Mouse (Mus musculus) MEL (cell line): Measurements from ENCODE around the gene Sfn. TPM values are rescaled to one million over a fixed set of nuclear protein-coding genes. Genes with fewer than 3 reads are reported as not detected.

ENCODE experiments used
- DNase-seq: peaks from one replicate; pipeline ENCODE4 v3.0.0; 2011; ENCODE audit warnings: low read depth, low spot score
- H3K27ac ChIP-seq: 2 replicates; pipeline ENCODE4 v1.5.1; 2012; ENCODE audit warnings: low read depth, mild to moderate bottlenecking, control low read depth, low read length, moderate library complexity; ENCODE audit not compliant: control insufficient read depth
- H3K27me3 ChIP-seq, 2 experiments: fragments of 150-350 bp in 1 of 2; sonication (generic) in 1 of 2; 2 replicates each; pipeline ENCODE4 v1.6.1; 2012; ENCODE audit warnings: low read length in 2 of 2, mild to moderate bottlenecking in 2 of 2, improper control_type of control experiment in 1 of 2, moderate library complexity in 1 of 2; ENCODE audit not compliant: insufficient read depth in 2 of 2, control insufficient read depth in 1 of 2
- H3K36me3 ChIP-seq, 2 experiments: 2 replicates each; pipeline ENCODE4 v1.6.1; 2012 to 2014; ENCODE audit warnings: low read length in 2 of 2, improper control_type of control experiment in 1 of 2, inconsistent platforms in 1 of 2, mild to moderate bottlenecking in 1 of 2; ENCODE audit not compliant: insufficient read depth in 2 of 2, control insufficient read depth in 1 of 2
- H3K4me1 ChIP-seq, 2 experiments: fragments of 150-350 bp in 1 of 2; sonication (generic) in 1 of 2; 2 replicates each; pipeline ENCODE4 v1.6.1; 2012; ENCODE audit warnings: low read length in 2 of 2, improper control_type of control experiment in 1 of 2, mild to moderate bottlenecking in 1 of 2; ENCODE audit not compliant: insufficient read depth in 2 of 2, control insufficient read depth in 1 of 2
- H3K4me3 ChIP-seq, 2 experiments: fragments of 150-350 bp in 1 of 2; sonication (generic) in 1 of 2; 2 replicates each; pipeline ENCODE4 v1.5.1; 2012; ENCODE audit warnings: low read depth in 2 of 2, low read length in 2 of 2, mild to moderate bottlenecking in 2 of 2, moderate library complexity in 2 of 2, control low read depth in 1 of 2, improper control_type of control experiment in 1 of 2; ENCODE audit not compliant: control insufficient read depth in 1 of 2, insufficient read depth in 1 of 2
- H3K79me2 ChIP-seq: 2 replicates; pipeline ENCODE4 v1.6.1; 2012; ENCODE audit warnings: mild to moderate bottlenecking, low read length, moderate library complexity; ENCODE audit not compliant: control insufficient read depth, poor library complexity, insufficient read depth
- H3K9ac ChIP-seq: 2 replicates; pipeline ENCODE4 v1.6.1; 2012; ENCODE audit warnings: low read depth, mild to moderate bottlenecking, control low read depth, low read length, moderate library complexity; ENCODE audit not compliant: control insufficient read depth, poor library complexity, severe bottlenecking
- H3K9me3 ChIP-seq: fragments of 150-350 bp; sonication (generic); replicated peaks from 2 replicates; pipeline ENCODE4 v1.6.1; 2012; ENCODE audit warnings: mild to moderate bottlenecking, low read length, improper control_type of control experiment, moderate library complexity; ENCODE audit not compliant: insufficient read depth
- CHD2 ChIP-seq: IDR thresholded peaks from 2 replicates; pipeline ENCODE4 v1.6.1; 2011; ENCODE audit warnings: low read length, improper control_type of control experiment
- E2F4 ChIP-seq: IDR thresholded peaks from 2 replicates; pipeline ENCODE4 v1.6.1; 2011; ENCODE audit warnings: low read depth, low read length, improper control_type of control experiment, borderline replicate concordance
- ELF1 ChIP-seq: IDR thresholded peaks from 2 replicates; pipeline ENCODE4 v1.6.1; 2014; ENCODE audit warnings: low read depth, mild to moderate bottlenecking, inconsistent platforms, low read length, improper control_type of control experiment, moderate library complexity
- EP300 ChIP-seq, 2 experiments: IDR thresholded peaks; 2 replicates each; pipeline ENCODE4 v1.6.1; 2011; ENCODE audit warnings: improper control_type of control experiment in 2 of 2, low read length in 2 of 2, low read depth in 1 of 2, mild to moderate bottlenecking in 1 of 2
- GABPA ChIP-seq: IDR thresholded peaks from 2 replicates; pipeline ENCODE4 v1.6.1; 2012; ENCODE audit warnings: low read depth, mild to moderate bottlenecking, inconsistent platforms, low read length, improper control_type of control experiment, moderate library complexity
- HCFC1 ChIP-seq: IDR thresholded peaks from 2 replicates; pipeline ENCODE4 v1.6.1; 2012; ENCODE audit warnings: low read depth, mild to moderate bottlenecking, inconsistent platforms, low read length, improper control_type of control experiment, moderate library complexity
- MAFK ChIP-seq: IDR thresholded peaks from 2 replicates; pipeline ENCODE4 v1.6.1; 2011; ENCODE audit warnings: low read depth, mild to moderate bottlenecking, low read length, improper control_type of control experiment, borderline replicate concordance
- MEF2A ChIP-seq: IDR thresholded peaks from 2 replicates; pipeline ENCODE4 v1.6.1; 2014; ENCODE audit warnings: low read depth, mild to moderate bottlenecking, inconsistent platforms, low read length, improper control_type of control experiment; ENCODE audit not compliant: poor library complexity, insufficient replicate concordance, severe bottlenecking; ENCODE audit errors: extremely low read depth
- MYB ChIP-seq: IDR thresholded peaks from 2 replicates; pipeline ENCODE4 v1.6.1; 2011; ENCODE audit warnings: mild to moderate bottlenecking, low read depth, low read length, improper control_type of control experiment
- NELFE ChIP-seq: IDR thresholded peaks from 2 replicates; pipeline ENCODE4 v1.6.1; 2011; ENCODE audit warnings: low read depth, low read length, improper control_type of control experiment
- NRF1 ChIP-seq: IDR thresholded peaks from 2 replicates; pipeline ENCODE4 v1.6.1; 2014; ENCODE audit warnings: low read depth, mild to moderate bottlenecking, inconsistent platforms, low read length, improper control_type of control experiment, moderate library complexity; ENCODE audit not compliant: poor library complexity, insufficient read depth, severe bottlenecking
- POLR2A ChIP-seq, 2 experiments: IDR thresholded peaks; 2 replicates each; pipeline ENCODE4 v1.6.1; 2011 to 2012; ENCODE audit warnings: low read length in 2 of 2, mild to moderate bottlenecking in 2 of 2, control low read depth in 1 of 2, improper control_type of control experiment in 1 of 2, low read depth in 1 of 2, moderate library complexity in 1 of 2; ENCODE audit not compliant: control insufficient read depth in 1 of 2, insufficient read depth in 1 of 2, poor library complexity in 1 of 2
- POLR2AphosphoS2 ChIP-seq: IDR thresholded peaks from 2 replicates; pipeline ENCODE4 v1.6.1; 2011; ENCODE audit warnings: low read length, improper control_type of control experiment
- RAD21 ChIP-seq: IDR thresholded peaks from 2 replicates; pipeline ENCODE4 v1.6.1; 2011; ENCODE audit warnings: mild to moderate bottlenecking, low read depth, low read length, improper control_type of control experiment
- SMC3 ChIP-seq: IDR thresholded peaks from 2 replicates; pipeline ENCODE4 v1.6.1; 2011; ENCODE audit warnings: low read depth, low read length, improper control_type of control experiment
- TCF12 ChIP-seq: IDR thresholded peaks from 2 replicates; pipeline ENCODE4 v1.6.1; 2014; ENCODE audit warnings: low read depth, mild to moderate bottlenecking, inconsistent platforms, low read length, improper control_type of control experiment, moderate library complexity
- UBTF ChIP-seq: IDR thresholded peaks from 2 replicates; pipeline ENCODE4 v1.6.1; 2012; ENCODE audit warnings: low read depth, mild to moderate bottlenecking, inconsistent platforms, low read length, improper control_type of control experiment, moderate library complexity, borderline replicate concordance; ENCODE audit not compliant: insufficient read depth
- USF2 ChIP-seq, 2 experiments: IDR thresholded peaks; 2 replicates each; pipeline ENCODE4 v1.6.1; 2011 to 2012; ENCODE audit warnings: improper control_type of control experiment in 2 of 2, low read length in 2 of 2, borderline replicate concordance in 1 of 2, inconsistent platforms in 1 of 2, low read depth in 1 of 2, mild to moderate bottlenecking in 1 of 2; ENCODE audit not compliant: insufficient read depth in 1 of 2
- ZNF384 ChIP-seq: IDR thresholded peaks from 2 replicates; pipeline ENCODE4 v1.6.1; 2012; ENCODE audit warnings: low read depth, mild to moderate bottlenecking, inconsistent platforms, low read length, improper control_type of control experiment
- polyA plus RNA-seq, 2 experiments: library from polyadenylated mRNA; stranded (reverse) in 1 of 2; unstranded in 1 of 2; fragments of >175 nt in 1 of 2; fragments of >200 nt in 1 of 2; gene quantifications; 2 replicates each; pipeline versions ENCODE4 v1.2.1 to v1.2.4; 2012; ENCODE audit warnings: low replicate concordance in 2 of 2, low read depth in 1 of 2; ENCODE audit not compliant: insufficient read length in 2 of 2, insufficient read depth in 1 of 2, missing spikeins in 1 of 2
- total RNA-seq: library from RNA; depleted of rRNA; stranded (reverse); fragments of 300-350 nt; gene quantifications from 2 replicates; pipeline ENCODE4 v1.2.3, GENCODE M21; 2012

Gene Sfn
- total and polyA plus RNA-seq, 3 experiments = 0.12 to 0.19 TPM; not detected in 1

- Histone ChIP-seq H3K4me1 (peaks cover 3 to 11% of the 10 kb centered on the region in 2 experiments; a peak in 3 of 4 replicates), H3K36me3 (peaks cover 0 to 6% of the 10 kb centered on the region in 2 experiments; a peak in 3 of 4 replicates), H3K27ac (no peak overlapping the region), H3K9me3 (no peaks in the 10 kb centered on the region), H3K27me3 (no peaks in the 10 kb centered on the region), H3K79me2 (peaks cover 8% of the 10 kb centered on the region), H3K4me3 (no peak overlapping the region), H3K9ac (no peak overlapping the region)
- no peak for TF ChIP-seq MEF2A
- no peak for TF ChIP-seq E2F4
- no peak for TF ChIP-seq USF2 (IDR thresholded peaks at IDR 0.05; ENCODE audit: borderline replicate concordance in 1 of 2, insufficient read depth in 1 of 2, low read depth in 1 of 2, low read length in 2 of 2)
- TF ChIP-seq MYB = no peak
- TF ChIP-seq EP300 (IDR thresholded peaks at IDR 0.05; ENCODE audit: low read depth in 1 of 2, low read length in 2 of 2) = no peak
- no peak for DNase-seq
These were observed 27.2 kb upstream of the Sfn start for GRCm38 (mm10) chr4:133629191-133629590.

- Histone ChIP-seq H3K9me3 (no peaks in the 10 kb centered on the region), H3K79me2 (peaks cover 8% of the 10 kb centered on the region), H3K4me1 (peaks cover 0 to 7% of the 10 kb centered on the region in 2 experiments; a peak in 2 of 4 replicates), H3K4me3 (no peak overlapping the region), H3K27ac (no peak overlapping the region), H3K9ac (no peak overlapping the region), H3K36me3 (peaks cover 0 to 4% of the 10 kb centered on the region in 2 experiments; a peak in 3 of 4 replicates), H3K27me3 (no peaks in the 10 kb centered on the region)
- no peak for DNase-seq
- TF ChIP-seq ELF1 (no peak), MAFK (no peak), USF2 (IDR thresholded peaks at IDR 0.05; ENCODE audit: borderline replicate concordance in 1 of 2, insufficient read depth in 1 of 2, low read depth in 1 of 2, low read length in 2 of 2) (no peak), SMC3 (no peak), ZNF384 (no peak)
These were observed 26.5 kb upstream of the Sfn start for GRCm38 (mm10) chr4:133628517-133628916.

- no peak for DNase-seq
- Histone ChIP-seq H3K27me3 (no peaks in the 10 kb centered on the region), H3K9me3 (no peaks in the 10 kb centered on the region), H3K9ac (no peak overlapping the region), H3K4me1 (0 out of 4 replicates have a peak, but pooled peaks cover 0 to 1% of the 10 kb centered on the region in 2 experiments), H3K79me2 (no peaks in the 10 kb centered on the region; the same call in 1 of the 2 replicates), H3K4me3 (no peak overlapping the region), H3K27ac (no peak overlapping the region), H3K36me3 (no peaks in the 10 kb centered on the region; a peak in 1 of 4 replicates)
- TF ChIP-seq EP300 (IDR thresholded peaks at IDR 0.05; ENCODE audit: low read depth in 1 of 2, low read length in 2 of 2) (no peak), TCF12 (no peak), RAD21 (no peak), POLR2A (IDR thresholded peaks at IDR 0.05; ENCODE audit: control insufficient read depth in 1 of 2, insufficient read depth in 1 of 2, low read depth in 1 of 2, low read length in 2 of 2, poor library complexity in 1 of 2) (no peak), E2F4 (no peak), NELFE (no peak), HCFC1 (no peak), GABPA (no peak), UBTF (no peak), POLR2AphosphoS2 (no peak), CHD2 (no peak), NRF1 (no peak)
These were observed 25.1 kb upstream of the Sfn start for GRCm38 (mm10) chr4:133627039-133627438.
